Mouse (Mus musculus): Measurements from ENCODE around the gene B3gnt8. TPM values are rescaled to one million over a fixed set of nuclear protein-coding genes. Genes with fewer than 3 reads are reported as not detected.

B3gnt8 gene
- polyA plus RNA-seq, 1 experiment = 1.1 TPM

DNA sequence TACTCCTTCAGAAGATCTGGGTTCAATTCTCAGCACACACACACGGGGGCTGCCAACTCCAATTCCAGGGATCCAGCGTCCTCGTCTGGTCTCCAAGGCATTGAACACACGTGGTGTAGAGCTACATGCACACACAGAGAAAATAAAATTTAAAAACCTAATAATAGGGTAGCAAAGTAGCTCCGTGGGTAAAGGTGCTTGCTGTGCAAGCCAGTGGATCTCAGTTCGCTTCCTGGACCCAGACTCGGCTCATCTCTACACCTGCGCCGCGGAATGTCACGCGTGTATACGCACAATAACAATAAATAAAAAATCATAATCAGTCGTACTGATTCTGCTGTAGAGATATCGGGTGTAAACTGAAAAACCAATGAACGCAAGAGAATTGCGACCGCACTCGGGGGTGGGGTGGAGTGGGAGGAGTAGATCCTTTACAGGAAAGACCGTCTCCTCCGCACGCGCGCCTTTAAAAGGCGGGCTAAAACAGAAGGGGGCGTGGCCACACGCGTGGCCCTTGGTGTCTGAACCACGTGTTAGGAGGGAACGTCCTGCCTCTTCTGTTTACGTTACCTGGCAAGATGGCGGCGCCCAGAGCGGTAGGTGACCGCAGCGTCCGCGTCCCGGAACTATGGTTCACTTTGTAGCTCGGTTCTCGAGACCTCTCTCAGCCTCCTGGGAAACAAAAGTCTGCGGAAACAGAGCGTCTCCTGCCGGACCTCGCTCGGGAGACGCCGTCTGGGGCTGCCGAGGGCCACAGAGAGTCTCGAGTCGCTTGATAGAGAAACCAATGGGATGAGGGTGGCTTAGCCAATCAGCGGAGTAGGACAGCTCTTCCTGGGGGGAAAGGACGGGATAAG is 7.4 kb upstream of the B3gnt8 start, which contains the start of gene Dmac2:
TSS of gene Dmac2 (plus strand) at position 550 of the 857 bp plus-strand sequence.
- peak; percentile 92 to 95 for DNase-seq (ENCODE audit: extremely low spot score in 1 of 2, low spot score in 1 of 2)

DNA sequence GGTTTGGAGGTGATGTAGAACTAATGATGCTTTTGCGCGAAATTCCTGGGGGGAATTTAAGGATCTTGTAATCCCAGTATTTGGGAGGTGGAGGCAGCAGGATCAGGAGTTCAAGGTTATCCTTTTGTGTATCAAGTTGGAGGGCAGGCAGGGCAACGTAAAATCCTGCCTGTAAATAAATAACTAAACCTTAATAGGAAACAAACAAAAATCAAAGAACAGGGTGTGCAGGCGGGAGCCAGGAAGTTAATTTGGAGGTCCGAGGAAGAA is 6.8 kb upstream of the B3gnt8 start:
- DNase-seq (ENCODE audit: extremely low spot score in 1 of 2, low spot score in 1 of 2) = no peak

DNA sequence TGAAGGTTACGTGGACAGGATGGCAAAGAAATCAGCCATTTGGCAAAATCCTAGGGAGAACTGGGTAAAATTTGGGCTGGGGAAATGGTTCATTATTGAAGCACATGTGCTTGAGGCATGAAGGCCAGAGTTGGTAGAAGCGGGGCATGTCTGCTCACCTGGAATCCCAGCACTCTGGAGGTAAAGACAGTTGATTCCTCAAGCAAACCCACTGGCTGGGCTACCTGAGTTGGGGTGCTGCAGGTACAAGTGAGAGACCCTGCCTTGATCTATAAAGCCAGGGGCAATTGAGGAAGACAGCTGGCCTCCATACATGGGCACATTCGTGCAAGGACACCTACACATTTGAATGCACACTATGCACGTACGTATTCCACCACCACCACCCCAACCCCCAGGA is 6.4 kb upstream of the B3gnt8 start:
- DNase-seq (ENCODE audit: extremely low spot score in 1 of 2, low spot score in 1 of 2) = no peak

DNA sequence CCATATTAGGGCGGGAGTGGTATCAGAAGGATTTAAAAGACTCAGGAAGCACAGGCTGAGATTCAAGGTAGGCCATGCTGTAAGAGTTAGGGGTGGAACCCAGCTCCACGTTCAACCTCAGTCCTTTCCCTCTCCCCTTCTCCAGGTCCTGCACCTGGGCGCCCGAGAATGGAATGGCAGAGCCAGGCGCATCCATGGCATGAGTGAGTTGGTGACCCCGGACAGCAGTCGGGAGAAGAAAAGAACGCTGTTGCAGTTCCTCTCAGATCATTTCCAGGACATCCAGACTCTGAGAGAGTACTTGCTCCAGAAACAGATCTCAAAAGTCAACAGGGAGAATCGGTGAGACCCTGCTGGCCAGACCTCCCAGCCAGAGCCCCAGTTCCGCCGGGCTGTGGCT is 5.7 kb upstream of the B3gnt8 start:
- no peak for DNase-seq (ENCODE audit: extremely low spot score in 1 of 2, low spot score in 1 of 2)

DNA sequence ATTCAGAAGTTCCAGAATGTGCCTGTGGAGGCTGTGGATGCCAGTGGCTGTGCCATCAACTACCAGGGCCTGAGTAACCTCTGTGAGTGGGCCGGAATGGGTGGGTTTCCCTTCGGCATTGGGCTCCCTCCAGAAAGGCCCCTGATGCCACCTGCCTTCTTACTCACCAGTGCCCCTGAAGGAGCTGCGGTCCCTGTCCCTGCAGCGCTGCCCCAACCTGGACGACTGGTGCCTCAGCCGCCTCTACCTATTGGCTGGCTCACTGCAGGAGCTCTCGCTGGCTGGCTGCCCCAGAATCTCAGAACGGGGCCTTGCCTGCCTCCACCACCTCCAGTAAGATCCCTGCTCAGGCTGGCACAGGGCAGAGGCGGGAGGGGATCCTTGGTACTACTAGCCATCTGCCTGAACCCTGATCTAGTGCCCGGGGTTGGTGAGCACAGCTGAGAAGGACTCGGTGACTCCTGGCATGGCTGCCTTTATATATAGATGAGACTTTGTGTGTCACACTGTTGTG is 2.5 kb upstream of the B3gnt8 start:
- DNase-seq (ENCODE audit: extremely low spot score in 1 of 2, low spot score in 1 of 2) = no peak

DNA sequence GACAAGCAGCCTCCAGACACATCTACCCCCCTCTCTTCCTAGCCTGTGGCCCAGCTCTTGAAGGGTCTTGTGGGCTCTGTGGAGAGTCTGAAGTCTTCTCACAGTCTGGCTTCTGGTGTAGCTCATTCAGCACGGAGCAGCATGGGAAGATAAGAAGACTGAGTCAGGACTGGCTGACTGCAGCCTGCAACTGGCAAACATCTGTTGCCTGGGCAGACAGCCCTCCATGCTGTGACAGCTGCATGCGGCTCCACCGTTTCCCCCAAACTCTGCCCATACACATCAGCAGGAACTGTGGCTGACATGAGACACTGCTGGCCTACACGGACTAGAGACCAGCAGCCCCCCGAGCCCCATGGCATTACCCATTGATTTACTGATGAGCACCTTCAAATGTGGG is 1.6 kb upstream of the B3gnt8 start:
- DNase-seq (ENCODE audit: extremely low spot score in 1 of 2, low spot score in 1 of 2) = no peak

DNA sequence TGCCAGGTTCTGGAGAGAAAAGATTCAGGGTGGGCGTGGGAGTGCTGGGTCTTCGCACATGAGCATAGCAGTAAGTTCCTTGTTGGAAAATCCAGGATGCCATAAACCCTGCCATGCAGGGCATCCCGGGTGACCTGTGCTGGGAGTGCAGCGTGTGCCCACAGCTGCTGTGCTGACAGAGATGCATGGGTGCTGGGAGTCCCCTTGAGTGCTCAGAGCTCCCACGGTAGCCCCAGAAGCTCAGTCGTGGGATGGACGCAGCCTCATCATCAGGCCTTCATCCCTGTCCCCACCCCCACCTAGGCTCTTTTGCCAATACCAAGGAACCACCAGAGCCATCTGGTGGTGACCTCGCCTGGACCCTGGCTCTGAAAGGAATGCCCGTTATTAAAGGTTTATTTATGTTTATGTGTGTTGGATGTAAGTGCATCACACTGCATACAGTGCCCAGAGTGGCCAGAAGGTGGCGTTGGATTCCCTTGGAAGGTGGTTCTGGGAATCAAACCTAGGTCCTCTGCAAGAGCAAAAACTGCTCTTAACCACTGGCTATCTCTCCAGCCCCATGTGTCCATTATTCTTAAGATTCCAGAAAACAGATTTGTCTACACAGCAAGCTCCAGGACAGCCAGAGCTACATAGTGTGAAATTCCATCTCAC is 732 bp upstream of the B3gnt8 start:
- DNase-seq (ENCODE audit: extremely low spot score in 1 of 2, low spot score in 1 of 2) = no peak

DNA sequence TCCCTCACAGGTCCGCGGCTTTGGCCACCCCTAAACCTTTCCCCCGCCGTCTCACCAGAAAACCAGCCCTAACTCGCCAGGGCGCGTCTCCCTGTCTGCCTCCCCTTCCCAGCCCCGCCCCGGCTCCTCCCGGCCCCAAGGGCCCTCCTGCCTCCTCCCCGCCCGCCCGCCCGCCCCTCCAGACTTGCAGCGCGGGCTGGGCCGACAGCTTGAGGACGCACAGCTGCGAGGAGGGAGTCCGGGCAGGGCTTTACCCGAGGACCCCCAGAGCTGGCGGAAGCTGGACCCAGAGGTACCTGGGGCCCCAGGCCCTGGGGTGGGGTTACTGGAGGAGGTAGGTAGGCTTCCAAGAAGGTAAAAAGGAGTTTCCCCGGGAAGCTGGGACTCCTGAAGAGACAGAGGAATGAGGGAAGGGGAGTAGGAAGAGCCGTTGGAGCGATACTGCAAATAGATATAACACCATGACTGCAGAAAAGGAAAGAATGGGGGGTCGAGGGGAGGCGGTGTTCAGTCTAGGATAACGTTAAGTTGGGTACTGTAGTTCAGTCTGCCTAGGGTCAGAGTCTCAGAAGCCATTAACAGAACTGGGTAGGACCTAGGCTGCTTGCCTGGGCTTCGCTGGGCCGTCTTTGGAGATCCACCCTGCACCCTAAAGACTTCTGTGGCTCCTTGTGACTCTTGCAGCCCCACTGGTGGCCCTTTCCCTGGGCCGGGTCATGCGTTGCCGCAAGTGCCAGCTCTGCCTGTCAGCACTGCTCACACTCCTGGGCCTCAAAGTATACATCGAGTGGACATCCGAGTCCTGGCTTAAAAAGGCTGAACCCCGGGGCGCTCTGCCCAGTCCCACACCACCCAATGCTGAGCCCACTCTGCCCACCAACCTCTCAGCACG is 1.2 kb downstream of the B3gnt8 start:
- DNase-seq (ENCODE audit: extremely low spot score in 1 of 2, low spot score in 1 of 2) = no peak

DNA sequence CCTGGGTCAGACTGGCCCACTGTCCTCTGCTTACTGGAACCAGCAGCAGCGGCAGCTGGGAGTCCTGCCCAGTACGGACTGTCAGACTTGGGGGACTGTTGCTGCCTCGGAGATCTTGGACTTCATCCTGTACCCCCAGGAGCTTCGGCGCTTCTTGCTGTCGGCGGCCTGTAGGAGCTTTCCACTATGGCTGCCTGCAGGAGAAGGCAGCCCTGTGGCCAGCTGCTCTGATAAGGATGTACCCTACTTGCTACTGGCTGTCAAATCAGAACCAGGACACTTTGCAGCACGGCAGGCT is 1.8 kb downstream of the B3gnt8 start:
- DNase-seq (ENCODE audit: extremely low spot score in 1 of 2, low spot score in 1 of 2) = no peak

DNA sequence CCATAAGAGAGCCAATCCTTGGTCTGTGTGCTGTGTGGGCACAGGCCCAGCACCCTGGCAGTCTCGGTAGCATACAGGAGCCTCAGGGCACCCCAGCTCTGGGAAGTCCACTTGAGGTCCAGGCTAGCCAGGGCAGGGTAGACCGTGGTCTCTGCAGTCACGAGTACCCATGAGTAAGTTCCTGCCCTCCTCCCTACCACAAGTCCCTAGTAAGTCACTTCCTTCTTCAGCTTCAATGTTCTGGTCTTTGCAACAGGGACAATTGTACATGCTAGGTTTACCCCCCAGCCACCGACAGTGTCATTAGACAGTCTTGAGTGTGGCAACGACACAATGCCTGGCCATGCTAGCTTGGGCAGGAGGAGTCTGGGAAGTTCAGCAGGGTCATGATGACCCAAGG is 6.2 kb downstream of the B3gnt8 start:
- DNase-seq (ENCODE audit: extremely low spot score in 1 of 2, low spot score in 1 of 2) = no peak

DNA sequence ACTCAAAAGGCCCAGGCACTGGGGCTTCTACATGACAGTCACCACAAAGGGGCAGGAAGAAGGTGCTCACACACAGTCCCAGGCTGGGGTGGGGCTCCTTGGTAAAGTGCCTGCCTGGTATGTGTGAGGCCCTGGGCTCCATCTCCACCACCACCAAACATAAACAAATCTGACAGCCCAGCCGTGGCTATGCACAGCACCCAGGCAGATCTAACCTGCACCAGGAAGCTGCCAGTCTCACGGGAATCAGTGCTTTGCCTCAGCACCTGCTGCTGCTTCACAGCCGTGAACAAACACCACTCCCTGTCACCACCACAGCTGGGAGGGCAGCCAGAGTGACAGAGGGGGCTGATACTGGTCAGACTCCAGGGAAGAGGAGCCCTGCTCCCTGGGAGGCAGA is 9.9 kb downstream of the B3gnt8 start:
- no peak for DNase-seq (ENCODE audit: extremely low spot score in 1 of 2, low spot score in 1 of 2)

DNA sequence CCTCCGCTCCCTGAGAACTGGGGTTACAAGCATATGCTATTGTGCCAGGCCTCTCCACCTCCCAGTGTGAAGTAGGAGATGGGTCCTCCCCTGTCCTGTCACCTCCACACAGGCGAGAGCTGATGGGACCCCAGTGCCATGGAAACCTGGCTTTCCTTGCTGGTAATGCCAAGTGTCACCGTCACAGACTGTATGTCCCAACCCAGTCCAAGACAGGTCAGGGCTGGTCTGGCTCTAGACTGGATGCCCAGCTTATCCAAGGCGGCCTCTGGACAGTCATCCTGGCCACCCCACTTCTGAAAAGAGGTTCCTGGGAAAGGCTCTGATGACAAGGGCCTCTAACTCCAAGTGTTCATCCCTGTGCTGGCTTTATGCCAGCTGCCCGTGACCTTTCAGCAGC is 10.6 kb downstream of the B3gnt8 start:
- DNase-seq (ENCODE audit: extremely low spot score in 1 of 2, low spot score in 1 of 2) = no peak

DNA sequence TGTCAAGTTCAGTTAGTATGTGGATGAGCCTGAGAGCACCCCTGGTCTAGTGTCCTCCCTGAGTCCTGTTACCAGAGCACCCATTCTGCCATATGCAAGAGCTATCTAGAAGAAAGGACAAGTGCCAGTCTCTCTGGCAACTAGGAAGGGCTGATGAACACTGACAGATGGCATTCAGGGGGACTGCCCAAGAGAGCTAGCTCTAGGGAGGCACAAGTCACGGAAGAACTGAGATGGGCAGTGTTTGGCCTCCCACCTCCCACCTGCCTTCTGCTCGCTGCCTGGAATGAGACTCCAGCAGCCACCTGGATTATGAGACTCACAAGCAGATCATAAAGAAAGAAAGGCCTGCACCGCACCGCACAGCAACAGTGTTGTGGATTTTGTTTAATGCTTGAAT is 13.3 kb downstream of the B3gnt8 start:
- DNase-seq (ENCODE audit: extremely low spot score in 1 of 2, low spot score in 1 of 2) = peak; percentile 52 to 59

DNA sequence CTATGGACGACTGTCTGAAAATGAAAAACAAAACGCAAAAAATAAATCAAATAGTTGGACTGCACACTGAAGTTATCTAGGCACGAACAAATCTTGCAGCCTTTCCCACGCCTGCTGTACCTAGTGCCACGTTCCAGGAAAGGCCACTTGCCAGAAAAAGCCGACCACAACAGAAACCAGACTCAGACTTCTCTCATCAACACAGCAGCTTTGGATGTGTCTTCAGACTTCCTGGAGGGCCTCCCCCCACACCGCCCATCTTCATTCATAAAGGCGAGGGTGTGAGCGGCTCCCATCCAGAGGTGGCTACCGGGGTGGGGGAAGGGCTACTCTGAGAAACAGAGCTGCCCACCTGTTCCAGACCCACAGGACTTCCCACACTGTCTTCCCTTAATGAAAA is 17.7 kb downstream of the B3gnt8 start:
- DNase-seq (ENCODE audit: extremely low spot score in 1 of 2, low spot score in 1 of 2) = no peak

DNA sequence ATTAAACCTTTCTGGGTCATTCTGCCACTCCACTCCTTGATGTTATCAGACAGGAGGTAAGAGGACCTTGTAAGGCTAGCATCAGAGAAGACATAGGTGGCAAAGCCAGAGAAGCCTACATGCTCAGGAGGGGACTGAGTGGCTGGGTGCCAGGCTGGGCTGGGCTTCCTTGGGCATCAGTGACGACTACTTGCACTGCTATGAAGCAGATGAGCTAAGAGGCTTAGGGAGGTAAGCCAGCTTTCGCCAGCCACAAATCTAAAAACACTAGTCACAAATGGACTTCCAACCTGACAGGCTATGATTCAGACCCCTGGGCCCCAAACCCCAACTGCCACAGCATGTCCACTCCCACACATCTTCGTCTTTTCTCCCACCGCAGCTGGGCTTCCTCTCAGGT is 18.2 kb downstream of the B3gnt8 start:
- DNase-seq (ENCODE audit: extremely low spot score in 1 of 2, low spot score in 1 of 2) = no peak

DNA sequence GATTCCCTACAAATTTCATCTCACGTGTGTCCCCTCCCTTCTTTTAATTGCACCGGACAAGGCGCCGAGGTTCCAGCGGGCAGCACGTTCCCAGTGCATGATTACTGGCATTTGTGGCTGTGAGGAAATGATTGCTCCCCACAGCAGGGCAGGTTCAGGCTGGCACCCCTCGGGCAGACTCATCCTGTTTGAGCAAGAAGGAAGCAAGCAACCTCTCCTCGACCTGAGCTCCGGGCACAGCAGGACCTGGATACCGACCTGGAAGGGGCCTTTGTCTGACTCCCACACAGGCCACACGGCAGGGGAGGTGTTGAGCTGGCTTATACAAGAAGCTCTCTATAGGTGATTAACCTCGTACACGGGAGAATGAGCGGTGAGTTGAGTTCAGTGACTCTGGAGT is 18.6 kb downstream of the B3gnt8 start:
- DNase-seq (ENCODE audit: extremely low spot score in 1 of 2, low spot score in 1 of 2) = no peak

DNA sequence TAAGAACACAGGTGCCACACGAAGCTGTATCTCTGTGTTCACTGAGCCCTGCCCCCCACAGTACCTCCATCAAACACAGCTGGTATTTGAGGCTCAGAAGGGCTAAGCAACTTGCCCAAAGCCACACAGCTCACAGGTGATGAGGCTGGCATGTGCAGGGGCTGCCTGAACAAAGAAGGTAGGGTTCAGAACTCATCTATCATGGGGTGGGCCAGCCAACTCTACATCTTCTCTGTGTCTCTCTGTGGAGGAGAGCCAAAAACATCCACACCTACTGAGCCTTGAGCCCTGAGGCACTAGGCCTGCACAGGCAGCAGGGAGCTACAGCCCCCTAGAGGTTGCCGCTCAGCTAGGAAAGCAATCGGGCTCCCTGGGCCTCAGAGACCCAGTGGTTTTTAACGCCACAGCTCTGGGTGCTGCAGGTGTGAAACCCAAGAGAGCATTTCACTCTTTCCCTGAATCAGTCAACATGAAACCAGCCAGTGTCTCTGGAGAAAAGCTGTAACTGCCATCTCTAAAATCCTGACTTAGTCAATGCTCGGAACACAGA is 21.2 kb downstream of the B3gnt8 start:
- no peak for DNase-seq (ENCODE audit: extremely low spot score in 1 of 2, low spot score in 1 of 2)

DNA sequence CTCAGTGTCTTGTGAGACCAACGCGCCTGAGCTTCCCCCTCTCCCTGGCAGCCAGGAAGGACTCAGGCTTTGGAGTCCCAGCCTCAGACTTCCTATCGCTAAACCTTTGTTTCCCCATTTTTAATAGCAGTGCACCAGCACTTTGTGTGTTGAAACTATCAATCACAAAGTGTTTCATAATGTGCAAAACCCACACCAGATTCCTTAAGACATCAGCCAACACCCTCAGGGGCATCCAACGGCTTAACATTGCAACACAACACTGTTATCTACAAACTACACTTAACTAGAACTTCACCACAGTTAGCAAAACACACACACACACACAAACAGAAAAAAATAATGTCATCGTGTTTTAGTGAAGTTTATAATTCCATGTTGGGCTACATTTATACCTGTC is 23.4 kb downstream of the B3gnt8 start:
- no peak for DNase-seq (ENCODE audit: extremely low spot score in 1 of 2, low spot score in 1 of 2)

DNA sequence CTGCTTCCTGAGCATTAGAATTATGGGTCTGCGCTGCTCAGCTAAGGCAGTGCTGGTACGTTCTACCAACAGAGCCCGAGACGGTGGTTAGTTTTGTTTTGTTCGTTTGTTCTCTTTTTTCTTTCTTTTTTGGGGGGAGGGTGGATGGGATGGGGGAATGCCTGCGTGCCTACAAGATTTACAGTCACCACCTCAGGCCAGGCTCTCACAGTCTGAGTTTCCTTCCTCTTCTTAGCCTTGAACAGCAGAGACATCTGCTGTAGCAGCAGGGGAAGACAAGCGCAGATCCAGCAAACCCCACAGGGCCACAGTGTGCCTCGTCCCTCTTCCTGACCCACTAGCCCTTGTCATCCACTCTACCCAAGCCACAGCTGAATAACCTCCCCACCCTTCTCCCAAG is 24.8 kb downstream of the B3gnt8 start:
- no peak for DNase-seq (ENCODE audit: extremely low spot score in 1 of 2, low spot score in 1 of 2)

DNA sequence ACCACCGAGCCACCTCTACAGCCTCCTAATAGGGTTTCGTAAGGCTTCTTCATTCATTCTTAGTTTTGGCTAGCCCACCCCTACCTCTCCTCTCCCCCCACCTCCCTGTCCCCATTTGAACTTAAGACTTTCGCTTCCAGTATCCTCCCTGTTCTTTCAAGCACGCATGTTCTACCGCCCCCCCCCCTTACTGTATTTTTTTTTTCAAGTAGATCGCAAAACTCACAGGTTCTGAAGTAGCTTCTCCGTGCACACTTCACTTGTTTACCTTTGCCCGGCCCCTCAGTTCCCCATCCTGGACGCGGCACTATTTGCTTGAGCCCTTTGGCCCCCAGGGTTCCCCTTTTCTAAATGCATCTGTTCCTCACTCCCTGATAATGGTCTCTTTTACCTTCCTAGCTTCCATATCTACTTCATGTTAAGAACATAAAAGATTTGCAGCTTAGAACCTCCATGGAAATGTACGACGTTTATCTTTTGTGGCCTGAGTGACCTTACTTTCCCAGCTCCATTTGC is 25.8 kb downstream of the B3gnt8 start:
- DNase-seq (ENCODE audit: extremely low spot score in 1 of 2, low spot score in 1 of 2) = no peak
